Mouse (Mus musculus): Measurements from ENCODE around the gene Metrn.
"Not testable (repeated sequence)": the region's sequence is repeated elsewhere in the genome, so short reads cannot be mapped to it uniquely, and the experiment has no call there.

Gene Metrn

DNA sequence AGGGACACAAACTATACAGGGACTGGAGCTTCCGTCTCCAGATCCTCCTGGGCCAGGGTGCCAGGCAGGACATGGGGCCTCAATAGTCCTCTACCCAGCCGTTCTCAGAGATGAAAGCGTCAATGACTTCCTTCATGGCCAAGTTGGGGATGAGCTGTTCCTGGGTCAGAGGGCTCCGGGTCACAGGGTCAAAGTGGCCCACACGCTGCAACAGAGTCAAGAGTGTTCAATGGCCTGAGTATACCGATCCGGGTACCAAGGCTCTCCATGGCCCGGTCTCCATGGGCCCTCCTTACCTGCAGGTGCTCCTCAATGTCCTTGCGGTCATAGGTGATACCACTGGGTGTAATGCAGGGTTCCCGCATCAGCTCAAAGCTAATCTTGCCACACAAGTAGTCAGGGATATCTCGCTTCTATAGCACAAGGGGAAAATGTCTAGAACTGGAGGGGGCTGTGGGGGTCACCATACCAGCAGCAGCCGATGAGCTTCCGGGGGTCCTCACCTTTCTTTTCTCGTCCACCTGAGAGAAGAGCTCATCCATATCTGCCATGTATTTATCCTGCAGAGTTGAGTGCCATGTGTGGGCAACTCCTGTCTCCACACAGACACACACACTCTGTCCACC is 34.0 kb upstream of the Metrn start:
- DNase-seq, result no peak

DNA sequence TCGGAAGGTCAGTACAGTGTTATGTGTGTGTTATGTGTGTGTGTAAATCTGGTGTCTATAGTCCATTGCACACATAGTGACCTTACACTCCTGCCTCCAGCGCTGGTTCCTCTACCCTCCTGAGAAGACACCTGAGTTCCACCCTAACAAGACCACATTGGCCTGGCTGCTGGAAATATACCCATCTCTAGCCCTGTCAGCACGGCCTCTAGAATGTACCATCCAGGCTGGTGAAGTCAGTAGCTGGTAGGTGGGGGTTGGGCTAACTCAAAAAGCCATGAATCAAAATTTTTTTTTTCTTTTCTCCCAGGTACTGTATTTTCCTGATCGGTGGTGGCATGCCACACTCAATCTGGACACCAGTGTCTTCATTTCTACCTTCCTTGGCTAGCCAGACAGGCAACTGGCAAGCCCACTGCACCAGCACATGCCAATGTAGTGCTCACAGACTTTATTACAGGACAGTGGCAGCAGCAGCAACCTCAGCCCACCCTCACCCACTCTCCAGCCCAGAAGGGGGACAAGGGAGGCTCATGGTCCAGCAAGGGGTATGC is 33.3 kb upstream of the Metrn start:
- no peak for DNase-seq

DNA sequence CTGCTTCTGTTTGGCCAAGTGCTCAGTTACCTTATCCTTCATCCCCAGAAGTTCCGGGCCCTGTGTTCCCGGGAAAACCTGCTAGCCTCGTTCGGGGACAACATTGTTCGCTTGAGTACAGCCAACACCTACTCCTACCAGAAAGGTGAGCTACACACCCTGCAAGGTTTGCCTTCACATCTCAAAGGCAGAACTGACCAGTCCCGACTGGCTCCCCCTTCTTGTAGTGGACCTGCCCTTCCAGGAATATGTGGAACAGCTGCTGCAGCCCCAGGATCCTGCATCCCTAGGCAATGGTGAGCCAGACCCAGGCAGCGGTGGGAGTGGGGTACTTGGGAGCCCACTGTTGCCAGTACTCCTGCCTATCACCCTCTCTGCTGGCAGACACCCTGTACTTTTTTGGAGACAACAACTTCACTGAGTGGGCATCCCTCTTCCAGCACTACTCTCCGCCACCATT is 32.7 kb upstream of the Metrn start:
- DNase-seq, result no peak

DNA sequence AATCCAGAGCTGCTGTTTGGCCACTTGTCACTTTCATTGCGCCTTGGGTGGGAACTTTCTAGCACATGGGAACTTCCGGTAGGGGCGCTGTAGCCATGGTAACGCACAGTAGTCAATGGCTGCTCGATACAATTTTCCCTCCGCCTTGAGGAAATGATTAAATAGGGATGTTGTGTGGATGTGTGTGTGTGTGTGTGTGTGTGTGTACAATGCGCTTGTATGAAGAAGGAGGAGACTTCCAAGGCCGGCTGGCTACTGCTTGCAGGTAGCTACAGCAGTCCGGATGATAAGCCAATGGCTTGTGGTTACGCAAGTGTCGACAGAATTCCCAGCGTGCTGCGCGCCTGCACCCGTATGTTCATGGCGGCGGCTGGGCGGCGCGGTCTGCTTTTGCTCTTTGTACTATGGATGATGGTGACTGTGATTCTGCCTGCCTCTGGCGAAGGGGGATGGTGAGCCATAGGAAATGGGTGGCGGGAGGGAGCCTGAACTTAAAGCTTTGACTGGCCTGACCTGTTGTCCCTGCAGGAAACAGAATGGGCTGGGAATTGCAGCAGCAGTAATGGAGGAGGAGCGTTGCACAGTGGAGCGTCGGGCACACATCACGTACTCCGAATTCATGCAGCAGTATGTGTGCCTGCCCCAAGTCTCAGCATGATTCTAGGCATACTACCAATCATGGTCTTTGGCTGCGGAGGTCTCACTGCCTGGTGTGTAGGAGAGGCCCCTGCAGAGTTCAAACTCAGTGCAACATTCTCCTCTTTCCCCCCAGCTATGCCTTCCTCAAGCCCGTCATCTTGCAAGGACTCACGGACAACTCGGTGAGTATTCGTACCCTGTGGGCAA is 32.0 kb upstream of the Metrn start, which contains the start of gene Jmjd8:
Gene Jmjd8 (plus strand): TSS at position 156 of the 846 bp plus-strand sequence.
- DNase-seq, result peak; percentile 85 to 89

DNA sequence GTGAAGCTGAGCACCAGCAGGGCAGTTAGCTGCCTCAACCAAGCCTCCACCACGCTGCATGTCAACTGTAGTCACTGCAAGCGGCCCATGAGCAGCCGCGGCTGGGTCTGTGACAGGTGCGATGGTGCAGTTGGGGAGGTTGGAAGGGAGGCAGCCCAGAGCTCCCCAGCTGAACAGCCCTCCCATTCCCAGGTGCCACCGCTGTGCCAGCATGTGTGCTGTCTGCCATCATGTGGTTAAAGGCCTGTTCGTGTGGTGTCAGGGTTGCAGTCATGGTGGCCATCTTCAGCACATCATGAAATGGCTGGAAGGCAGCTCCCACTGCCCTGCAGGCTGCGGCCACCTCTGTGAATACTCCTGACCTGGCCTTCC is 31.3 kb upstream of the Metrn start:
- DNase-seq, result no peak

DNA sequence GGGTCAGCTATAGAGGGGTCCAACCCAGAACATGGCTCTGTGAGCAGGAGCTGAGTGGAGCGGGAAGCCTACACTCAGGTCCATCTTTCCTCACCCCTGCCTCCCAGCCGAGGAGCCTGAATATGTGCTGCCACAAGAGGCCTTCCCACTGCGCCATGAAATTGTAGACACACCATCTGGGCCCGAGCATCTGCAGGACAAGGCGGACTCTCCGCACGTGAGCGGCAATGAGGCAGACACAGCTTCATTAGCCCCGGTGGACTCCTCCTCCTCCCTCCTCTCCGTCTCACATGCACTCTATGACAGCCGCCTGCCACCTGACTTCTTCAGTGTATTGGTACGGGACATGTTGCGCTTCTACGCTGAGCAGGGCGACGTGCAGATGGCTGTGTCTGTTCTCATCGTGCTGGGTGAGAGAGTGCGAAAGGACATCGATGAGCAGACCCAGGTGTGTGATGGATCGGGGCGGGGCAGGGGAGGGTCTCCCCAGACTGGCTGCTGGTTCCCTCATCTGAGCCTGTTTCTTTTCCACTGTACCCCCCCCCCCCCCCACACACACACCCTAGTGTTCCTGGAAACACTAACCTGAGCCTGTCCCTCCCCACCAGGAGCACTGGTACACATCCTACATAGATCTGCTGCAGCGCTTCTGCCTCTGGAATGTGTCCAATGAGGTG is 30.7 kb upstream of the Metrn start:
- DNase-seq, result no peak

DNA sequence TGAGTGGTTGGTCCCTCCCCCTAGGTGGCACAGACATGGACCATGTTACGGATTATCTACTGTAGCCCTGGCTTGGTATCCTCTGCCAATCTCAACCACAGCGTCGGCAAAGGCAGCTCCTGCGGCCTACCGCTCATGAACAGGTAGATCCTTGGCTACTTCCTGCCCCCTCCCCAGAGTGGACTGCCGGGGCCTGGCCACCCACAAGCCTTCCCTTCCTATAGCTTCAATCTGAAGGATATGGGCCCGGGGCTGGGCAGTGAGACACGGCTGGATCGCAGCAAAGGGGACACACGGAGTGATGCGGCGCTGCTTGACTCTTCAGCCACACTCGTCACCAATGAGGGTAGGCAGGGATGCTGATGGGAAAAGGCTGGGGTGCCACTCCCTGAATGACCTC is 30.1 kb upstream of the Metrn start:
- DNase-seq, result no peak

DNA sequence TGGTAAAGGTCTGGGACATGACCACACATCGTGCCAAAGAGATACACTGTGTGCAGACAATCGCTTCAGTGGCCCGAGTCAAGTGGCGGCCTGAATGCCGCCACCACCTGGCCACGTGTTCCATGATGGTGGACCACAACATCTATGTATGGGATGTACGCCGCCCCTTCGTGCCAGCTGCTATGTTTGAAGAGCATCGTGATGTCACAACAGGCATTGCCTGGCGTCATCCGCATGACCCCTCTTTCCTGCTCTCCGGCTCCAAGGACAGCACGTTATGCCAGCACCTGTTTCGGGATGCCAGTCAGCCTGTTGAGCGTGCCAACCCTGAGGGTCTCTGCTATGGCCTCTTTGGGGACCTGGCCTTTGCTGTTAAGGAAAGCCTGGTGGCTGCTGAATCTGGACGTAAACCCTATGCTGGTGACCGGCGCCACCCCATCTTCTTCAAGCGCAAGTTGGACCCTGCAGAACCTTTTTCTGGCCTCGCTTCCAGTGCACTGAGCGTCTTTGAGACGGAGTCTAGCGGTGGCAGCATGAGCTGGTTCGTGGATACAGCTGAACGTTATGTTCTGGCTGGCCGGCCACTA is 29.1 kb upstream of the Metrn start:
- DNase-seq, result no peak

DNA sequence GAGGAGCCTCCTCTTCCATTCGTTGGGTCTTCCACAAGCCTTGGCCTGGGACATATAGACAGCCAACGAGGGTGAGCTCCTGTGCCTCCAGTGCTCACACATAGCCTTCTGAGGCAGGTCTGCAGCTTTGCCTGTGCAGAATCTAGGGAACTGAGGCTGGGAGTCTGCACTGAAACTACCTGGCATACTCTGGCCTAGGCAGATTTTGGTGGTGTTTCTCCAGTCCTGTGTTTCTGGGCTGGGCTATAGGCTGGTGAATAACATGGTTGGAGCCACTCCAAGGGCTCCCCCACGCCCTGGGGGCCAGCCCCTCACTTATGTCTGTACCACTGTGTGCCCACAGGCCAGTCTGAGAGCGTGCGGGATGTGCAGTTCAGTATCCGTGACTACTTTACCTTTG is 28.4 kb upstream of the Metrn start:
- DNase-seq, result no peak

DNA sequence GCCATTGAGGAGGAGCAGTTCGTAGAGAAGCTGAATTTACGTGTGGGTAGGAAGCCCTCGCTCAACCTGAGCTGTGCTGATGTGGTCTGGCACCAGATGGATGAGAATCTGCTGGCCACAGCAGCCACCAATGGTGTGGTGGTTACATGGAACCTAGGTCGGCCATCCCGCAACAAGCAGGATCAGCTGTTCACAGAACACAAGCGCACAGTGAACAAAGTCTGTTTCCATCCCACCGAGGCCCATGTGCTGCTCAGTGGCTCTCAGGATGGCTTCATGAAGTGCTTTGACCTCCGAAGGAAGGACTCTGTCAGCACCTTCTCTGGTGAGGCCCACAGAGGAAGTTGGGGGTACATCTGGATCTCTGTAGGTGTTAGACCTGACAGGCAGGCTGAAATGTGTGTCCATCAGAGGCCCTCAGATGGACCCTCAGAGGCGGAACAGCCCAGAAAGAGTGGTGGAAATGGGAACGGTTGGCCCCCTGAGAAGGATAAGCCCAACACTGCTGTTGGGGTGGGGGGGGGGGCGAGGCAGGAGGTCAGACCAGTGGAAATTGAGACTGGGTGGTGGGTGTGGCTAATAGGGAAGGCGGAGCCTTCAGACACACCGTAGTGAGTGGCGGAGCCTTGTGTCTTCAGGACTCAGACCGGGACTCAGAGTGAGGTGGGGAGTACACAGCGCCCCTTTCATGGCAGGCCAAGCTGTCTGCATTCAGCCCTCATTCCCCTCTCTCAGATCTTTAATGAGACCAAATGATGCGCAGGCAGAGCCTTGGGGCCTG is 27.6 kb upstream of the Metrn start:
- DNase-seq, result no peak

DNA sequence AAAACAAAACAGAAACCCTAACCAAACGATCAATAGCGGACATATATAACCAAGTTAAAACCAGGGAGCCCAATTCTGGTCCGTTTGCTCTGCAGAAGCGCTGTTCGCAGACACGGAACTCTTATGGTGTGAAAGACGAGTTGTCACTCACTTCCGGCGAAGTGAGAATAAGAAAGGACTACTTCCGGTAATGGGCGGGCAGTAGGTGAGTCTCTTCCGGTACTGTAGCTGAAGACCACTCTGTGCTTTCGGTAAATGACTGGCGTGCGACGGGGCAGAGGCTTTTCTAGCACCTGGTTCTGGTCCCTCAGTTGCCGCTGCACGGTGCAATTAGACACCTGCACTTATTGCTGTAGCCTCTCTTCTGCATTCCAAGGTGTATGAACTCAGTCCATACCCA is 26.5 kb upstream of the Metrn start, which contains the start of gene Wdr24:
Gene Wdr24 (plus strand): TSS at position 176 of the 400 bp plus-strand sequence.
- DNase-seq, result peak; percentile 79 to 82

DNA sequence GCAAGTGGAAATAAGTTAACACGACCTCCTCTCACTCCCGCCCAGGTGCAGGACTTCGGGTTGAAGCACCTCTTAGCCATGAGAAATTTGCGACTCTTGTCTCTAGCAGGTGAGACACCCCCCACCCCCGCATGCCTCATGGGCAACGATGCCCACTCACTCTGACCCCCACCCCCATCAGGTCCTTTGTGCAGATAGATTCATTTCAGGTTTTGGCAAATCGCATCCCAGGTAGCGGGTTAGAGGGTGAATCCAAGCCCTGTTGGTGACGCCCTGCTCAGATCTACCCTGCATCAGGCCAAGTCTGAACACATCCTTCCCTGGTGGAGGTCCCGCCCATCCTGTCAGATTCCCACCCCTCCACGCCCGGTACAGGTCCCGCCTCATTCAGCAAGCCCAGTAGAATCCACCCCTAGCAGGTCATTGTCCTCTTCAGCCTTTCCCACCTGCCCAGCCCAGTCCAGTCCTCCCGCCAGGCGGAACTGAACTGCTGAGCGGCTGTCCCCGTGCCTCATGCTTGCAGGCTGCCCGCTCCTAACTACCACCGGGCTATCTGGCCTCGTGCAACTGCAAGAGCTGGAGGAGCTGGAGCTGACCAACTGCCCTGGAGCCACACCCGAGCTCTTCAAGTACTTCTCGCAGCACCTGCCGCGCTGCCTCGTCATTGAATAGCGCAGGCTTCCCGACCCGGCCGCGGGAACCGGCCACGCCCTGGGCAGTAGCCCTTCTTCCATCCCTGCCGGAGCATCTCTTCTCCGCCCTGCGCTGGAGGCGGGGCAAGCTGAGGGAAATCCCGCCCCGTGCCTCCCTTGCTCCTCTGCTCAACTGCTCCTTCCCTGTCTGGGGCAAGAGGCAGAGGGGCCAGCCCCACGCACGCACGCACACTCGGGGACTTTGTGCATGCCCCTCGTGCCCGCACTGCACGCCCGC is 22.2 kb upstream of the Metrn start:
- DNase-seq, result peak in 1 of 2 experiments; percentile 36

DNA sequence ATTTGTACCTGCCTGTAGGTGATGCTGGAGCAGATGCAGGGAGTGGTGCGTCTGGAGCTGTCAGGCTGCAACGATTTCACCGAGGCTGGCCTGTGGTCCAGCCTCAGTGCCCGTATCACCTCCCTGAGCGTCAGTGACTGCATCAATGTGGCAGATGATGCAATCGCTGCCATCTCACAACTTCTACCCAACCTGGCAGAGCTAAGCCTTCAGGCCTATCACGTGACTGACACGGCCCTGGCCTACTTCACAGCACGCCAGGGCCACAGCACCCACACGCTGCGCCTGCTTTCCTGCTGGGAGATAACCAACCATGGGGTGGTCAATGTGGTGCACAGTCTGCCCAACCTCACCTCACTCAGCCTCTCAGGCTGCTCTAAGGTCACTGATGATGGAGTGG is 20.7 kb upstream of the Metrn start:
- DNase-seq, result no peak

DNA sequence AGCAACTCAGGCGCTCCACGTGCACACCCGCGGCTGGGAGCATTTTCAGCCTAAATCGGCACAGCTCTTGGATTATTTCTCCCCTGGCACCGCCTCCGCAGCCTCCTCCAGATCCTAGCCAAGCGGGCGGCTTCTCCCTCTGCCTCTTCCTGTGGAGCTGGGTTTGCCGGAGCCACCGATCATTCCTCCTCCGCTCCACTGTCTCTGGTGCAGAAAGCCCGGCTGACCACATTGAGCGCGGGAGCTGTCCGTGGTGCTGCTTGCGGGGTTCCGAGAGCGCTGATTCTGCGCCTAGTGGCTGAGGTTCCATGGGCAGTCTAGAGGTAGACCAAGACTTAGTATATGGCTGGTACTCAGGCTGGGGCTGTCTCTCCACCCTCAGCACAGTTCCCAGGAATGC is 16.5 kb upstream of the Metrn start:
- peak; percentile 83 to 95 for DNase-seq

DNA sequence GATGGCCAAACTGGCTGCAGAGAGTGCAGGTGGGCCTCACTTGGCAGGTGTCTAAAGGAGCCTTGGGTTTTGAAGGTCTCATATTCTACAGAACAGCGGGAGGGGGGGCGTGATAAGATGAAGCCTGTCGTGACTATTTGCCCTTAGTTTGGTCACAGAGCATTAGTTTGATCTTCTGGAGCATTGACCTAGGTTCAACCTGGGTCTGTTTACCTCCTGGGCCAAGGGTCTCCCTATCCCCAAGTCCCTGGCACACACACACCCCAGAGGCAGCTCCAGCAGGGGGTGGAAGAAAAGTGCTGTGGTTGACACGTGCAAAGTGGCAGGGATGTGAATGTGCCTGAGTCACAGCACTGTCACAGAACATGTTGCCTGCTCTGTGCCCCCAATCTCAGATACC is 14.0 kb upstream of the Metrn start:
- DNase-seq, result no peak

DNA sequence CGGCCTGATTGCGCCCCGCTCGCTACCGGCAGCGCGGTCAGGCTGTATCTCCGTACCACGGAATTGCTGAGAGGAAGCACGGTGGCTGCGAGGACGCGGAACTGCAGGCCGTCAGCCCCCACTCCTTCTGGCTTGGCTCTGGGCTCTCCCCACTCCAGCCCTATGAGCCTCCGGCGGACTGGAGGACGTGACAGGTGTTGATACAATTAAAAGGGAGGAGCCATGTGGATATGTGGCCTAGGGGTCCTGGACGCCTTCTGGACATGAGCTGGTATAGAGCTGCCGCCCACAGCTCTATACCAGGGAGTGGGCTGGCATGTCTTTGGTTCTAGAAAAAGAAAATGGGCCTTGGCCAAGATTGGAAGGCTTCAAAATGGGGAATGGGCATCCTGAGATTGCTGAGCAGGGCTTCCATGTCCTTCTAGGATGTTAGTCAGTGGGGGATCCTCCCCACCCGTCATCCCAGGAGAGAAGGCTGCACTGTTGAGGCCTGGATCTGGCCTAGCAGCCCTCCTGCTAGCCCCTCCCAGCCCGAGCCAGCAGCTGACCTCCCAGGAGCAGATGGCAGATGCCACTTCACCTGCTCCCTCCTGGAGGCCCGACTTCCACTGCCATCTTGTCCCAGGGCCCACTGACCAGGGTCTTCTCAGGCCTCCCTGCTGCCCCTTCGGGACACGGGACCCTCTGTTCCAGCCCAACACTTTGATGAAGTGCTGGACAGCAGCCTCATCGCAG is 12.8 kb upstream of the Metrn start:
- no peak for DNase-seq

DNA sequence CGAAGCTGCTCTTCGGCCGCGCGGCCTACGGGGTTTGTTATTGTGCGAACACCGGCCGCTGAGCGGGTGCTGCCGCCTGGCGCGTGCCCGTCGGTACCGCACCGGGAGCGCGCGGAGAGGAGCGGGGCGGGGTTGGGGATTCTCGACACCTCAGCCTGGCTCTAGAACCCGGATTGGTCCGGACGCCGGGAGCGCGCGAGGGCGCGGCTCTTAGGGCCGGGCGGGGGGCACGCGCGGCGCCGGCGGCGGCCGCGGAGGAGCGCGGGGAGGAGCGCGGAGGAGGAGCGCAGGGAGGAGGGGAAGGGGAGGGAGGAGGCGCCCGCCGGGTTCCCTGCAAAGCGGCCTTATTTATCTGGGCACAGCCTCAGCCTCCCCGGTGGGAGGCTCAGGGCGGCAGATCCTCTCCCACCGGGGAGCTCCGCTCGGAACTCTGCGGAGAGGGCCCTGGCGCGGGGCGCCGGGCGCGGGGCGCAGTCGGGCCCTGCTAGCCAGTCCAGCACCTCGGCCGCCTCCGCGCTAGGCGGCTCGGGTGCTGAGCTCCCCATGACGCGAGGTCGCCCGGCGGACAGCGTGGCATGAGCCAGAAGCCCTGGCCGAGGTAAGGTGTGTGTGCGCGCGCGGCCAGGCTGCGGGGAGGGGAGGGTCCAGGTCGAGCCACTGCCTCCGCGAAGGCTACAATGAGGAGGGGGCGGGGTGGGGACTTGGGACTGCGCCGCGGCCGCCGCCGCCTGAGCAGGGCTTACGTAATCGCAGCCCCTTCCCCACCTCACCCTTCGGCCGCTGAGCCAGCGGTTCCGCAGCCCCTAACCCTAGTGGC is 12.1 kb upstream of the Metrn start, which contains the start of gene Fbxl16:
Gene Fbxl16 (plus strand): TSS at position 297 of the 817 bp plus-strand sequence.
- peak; percentile 78 to 80 for DNase-seq

DNA sequence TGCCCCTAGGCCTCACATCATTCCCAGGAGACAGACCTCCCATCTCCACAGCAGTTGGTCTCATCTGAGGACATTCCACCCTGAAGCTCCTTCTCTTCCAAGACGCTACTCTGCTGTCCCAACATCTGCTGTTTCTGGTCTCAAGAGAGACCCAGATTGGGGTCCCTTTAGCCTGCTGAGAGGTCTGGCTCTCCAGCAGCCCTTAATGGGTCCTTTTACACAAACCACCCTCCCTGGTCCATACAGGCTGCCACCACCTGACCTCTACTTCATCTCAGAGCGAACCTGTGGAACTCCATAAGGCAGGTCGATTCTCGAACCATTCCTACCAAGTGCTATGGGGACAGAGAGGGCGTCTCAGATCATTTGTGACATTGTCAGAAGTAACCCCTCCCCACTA is 11.1 kb upstream of the Metrn start:
- no peak for DNase-seq

DNA sequence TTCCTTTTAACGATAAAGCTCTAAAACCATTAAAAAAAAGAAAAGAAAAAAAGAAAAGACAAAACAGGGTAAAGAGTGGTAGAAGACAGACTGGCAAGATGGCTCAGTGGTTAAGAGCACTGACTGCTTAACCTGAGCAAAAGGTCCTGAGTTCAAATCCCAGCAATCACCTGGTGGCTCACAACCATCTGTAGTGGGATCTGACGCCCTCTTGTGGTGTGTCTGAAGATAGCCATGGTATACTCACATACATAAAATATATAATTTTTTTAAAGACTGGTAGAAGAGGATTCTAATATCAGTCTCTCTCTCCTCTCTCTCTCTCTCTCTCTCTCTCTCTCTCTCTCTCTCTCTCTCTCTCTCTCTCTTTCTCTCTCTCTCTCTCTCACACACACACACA is 10.5 kb upstream of the Metrn start:
- not testable (repeated sequence) for DNase-seq
